Mouse (Mus musculus) erythroblast, embryonic 14.5 days (primary cell): ENCODE data around the gene Tmem246. TPM values are rescaled to one million over a fixed set of nuclear protein-coding genes. Genes with fewer than 3 reads are reported as not detected.

Source experiments
- H3K27me3 ChIP-seq: 2 replicates; pipeline ENCODE4 v1.6.1; 2012; ENCODE audit warnings: inconsistent platforms; ENCODE audit not compliant: control insufficient read depth
- H3K36me3 ChIP-seq: 2 replicates; pipeline ENCODE4 v1.6.1; 2012; ENCODE audit warnings: mild to moderate bottlenecking, inconsistent platforms; ENCODE audit not compliant: control insufficient read depth
- H3K4me1 ChIP-seq: 2 replicates; pipeline ENCODE4 v1.6.1; 2012; ENCODE audit warnings: inconsistent platforms; ENCODE audit not compliant: control insufficient read depth
- H3K4me3 ChIP-seq: replicated peaks from 2 replicates; pipeline ENCODE3; 2012; ENCODE audit warnings: moderate library complexity, mild to moderate bottlenecking, inconsistent platforms
- H3K9me3 ChIP-seq: 2 replicates; pipeline ENCODE4 v1.6.1; 2012; ENCODE audit warnings: low read length, inconsistent platforms, mixed read lengths; ENCODE audit not compliant: control insufficient read depth
- GATA1 ChIP-seq: IDR thresholded peaks from 2 replicates; pipeline ENCODE4 v1.6.1; 2012; ENCODE audit warnings: low read length, inconsistent platforms, mixed read lengths
- TAL1 ChIP-seq: IDR thresholded peaks from 3 replicates; pipeline ENCODE4 v1.6.1; 2012; ENCODE audit warnings: low read length, inconsistent platforms, mixed read lengths
- polyA plus RNA-seq: library from polyadenylated mRNA; stranded (reverse); fragments of >175 nt; gene quantifications from 2 replicates; pipeline ENCODE4 v1.2.3, GENCODE M21; 2012

Tmem246 gene
- polyA plus RNA-seq, 1 experiment = 0.20 TPM

DNA sequence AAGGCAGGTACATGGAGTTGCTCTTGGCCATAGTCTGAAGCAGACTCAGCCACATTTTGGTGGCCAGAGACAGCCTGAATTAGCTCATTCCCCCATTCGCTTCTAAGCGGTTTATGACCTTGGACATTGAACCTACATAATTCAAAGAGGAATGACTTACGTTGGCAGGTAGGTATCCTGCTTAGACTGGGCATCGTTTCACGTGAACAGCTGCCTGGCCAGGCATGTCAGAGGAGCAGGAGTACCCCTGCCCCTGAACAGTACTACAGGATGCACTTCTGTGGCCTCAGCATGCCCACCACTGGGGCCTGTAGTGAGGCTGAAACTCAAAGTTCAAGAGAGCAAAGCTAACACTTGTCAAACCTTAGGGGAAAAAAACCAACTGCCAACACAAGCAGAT lies 44.3 kb downstream of the Tmem246 start:
- no peak overlapping the region for H3K4me3 ChIP-seq
- no peaks in the 10 kb centered on the region for H3K36me3 ChIP-seq
- no peaks in the 10 kb centered on the region for H3K4me1 ChIP-seq
- no peaks in the 10 kb centered on the region for H3K27me3 ChIP-seq
- TF ChIP-seq GATA1 (no peak), TAL1 (no peak)
- H3K9me3 ChIP-seq = no peaks in the 10 kb centered on the region

DNA sequence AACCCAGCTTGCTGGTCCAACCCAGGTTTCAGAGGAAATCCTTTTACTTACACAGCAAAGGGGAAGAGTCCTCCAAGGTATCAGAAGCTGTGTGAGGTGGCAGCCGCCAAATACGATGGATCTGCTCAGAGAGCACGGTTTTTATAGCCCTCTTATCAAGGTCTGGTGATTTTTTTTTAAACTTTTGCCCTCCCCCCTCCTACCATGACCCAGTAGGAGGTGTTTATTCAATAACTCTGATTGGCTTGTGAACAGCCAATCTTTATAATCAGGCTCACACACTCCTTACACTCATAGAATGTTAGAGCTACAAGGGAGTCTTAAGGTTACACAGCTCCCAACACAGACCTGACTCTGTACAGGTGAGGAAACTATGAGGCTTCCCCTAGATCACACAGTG lies 48.3 kb downstream of the Tmem246 start, which contains the start of gene Aldob:
Aldob (minus strand) TSS at position 164 of the 400 bp plus-strand sequence.
- Histone ChIP-seq H3K27me3 (no peaks in the 10 kb centered on the region), H3K4me1 (no peaks in the 10 kb centered on the region), H3K9me3 (no peaks in the 10 kb centered on the region), H3K36me3 (no peaks in the 10 kb centered on the region), H3K4me3 (peak within 1 kb of the TSS; percentile 45)
- no peak for TF ChIP-seq GATA1
- no peak for TF ChIP-seq TAL1

DNA sequence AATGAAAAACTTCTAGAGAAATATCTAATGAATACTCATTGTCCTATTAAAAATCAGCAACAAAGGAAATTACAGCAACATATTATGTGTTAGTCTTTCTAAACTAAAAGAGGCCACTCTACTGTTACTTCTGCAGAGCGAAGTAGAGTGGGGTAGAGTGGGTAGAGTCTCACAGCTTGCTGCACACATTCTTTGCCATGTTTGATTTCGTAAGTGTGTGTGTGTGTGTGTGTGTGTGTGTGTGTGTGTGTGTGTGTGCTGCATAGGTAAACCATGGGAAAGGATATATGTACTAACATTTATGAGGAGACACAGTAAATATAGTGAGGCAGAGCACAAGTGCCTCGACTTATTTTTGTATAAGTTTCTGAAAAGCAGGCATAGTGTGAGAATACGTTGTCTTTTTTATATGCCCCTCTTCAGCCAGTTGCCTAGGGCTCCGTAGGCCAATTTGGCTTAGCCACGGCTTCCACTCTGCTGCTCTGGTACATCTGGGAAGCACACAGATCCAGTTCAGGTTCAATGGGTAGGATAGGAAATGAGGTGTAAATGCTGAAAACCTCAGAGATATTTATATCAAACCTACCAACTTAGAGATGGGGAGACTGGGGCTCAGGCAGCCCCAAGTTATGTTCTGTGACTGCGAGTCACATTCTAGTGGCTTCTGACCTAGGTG lies 50.0 kb downstream of the Tmem246 start:
- peak overlapping the region; percentile 45 for H3K4me3 ChIP-seq

DNA sequence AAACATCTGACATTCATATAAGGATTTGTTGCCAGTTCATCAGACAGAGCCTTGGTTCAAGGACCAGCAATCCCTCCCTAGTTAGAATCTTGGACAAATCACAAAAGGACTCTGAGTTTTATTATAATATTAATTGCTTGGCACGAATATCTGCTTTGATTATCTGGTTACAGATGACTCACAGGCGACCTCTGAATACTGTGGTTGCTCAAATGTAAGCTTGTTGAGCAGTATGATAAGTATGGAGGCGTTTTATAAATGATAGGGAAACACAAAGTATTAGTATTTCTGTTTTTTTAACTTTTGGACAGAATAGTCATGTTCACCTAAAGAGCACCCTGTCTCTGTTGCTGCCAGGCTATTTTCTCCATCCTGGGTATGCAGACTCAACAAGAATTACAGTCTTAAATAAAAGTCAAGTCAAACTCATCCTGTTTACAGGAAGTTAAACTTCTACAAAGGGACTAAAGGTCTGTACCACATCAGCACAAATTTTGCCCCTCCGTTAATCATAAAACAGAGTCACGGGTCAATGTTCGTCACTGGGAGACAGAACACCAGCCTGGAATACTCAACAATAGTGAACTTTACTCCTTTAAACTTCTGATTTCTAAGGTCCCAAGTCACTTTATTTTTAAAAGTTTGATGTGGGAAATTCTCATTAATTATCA lies 50.7 kb downstream of the Tmem246 start:
- no peaks in the 10 kb centered on the region for H3K9me3 ChIP-seq
- TF ChIP-seq GATA1 (no peak), TAL1 (no peak)
- H3K27me3 ChIP-seq = no peaks in the 10 kb centered on the region
- no peak overlapping the region for H3K4me3 ChIP-seq
- no peaks in the 10 kb centered on the region for H3K4me1 ChIP-seq
- H3K36me3 ChIP-seq = no peaks in the 10 kb centered on the region; the same call in 1 of the 2 replicates

More for the DNA sequence above, 50.0 kb downstream of the Tmem246 start:
- H3K27me3 ChIP-seq = no peaks in the 10 kb centered on the region
- H3K4me1 ChIP-seq = no peaks in the 10 kb centered on the region
- TF ChIP-seq GATA1 (no peak), TAL1 (no peak)
- no peaks in the 10 kb centered on the region; the same call in 1 of the 2 replicates for H3K36me3 ChIP-seq
- no peaks in the 10 kb centered on the region for H3K9me3 ChIP-seq

DNA sequence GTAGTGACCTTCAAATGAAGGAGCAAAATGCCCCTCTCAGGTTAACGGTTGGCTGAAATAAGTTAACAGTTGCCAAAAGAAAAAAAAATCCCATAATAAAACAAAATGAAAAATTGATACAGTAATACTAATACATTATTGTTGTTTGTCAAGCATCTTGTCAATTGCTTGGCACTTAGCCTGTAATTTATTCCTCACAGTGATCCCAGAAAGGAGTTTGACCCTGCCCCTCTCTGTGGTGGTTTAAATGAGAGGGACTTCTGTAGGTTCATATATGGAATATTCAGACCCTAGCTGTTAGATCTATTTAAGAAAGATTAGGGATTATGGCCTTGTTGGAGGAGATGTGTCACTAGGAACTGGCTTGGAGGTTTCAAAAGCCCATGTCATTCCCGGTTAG lies 51.6 kb downstream of the Tmem246 start:
- no peaks in the 10 kb centered on the region for H3K9me3 ChIP-seq
- TF ChIP-seq TAL1 (no peak), GATA1 (no peak)
- H3K4me3 ChIP-seq = no peak overlapping the region
- H3K36me3 ChIP-seq = no peaks in the 10 kb centered on the region; the same call in 1 of the 2 replicates
- H3K27me3 ChIP-seq = no peaks in the 10 kb centered on the region
- no peaks in the 10 kb centered on the region for H3K4me1 ChIP-seq

DNA sequence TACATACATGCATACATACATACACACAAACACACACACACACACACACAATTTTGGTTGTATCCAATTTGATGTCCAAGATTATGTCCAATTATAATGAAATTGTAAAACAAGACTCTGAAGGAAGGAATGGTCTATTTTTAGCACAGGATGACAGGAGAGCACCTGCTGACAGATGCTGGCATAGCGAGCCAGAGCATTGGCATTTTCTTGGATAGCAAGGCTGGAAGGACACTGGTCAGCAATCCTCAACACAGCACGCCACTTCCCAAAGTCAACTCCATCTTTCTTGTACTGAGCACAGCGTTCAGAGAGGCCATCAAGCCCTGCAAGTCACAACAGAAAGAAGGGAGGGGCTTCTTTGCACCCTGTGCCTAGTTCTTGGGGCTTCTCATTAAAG lies 56.7 kb downstream of the Tmem246 start:
- no peak overlapping the region for H3K4me3 ChIP-seq
- no peaks in the 10 kb centered on the region for H3K4me1 ChIP-seq
- no peaks in the 10 kb centered on the region; the same call in 1 of the 2 replicates for H3K36me3 ChIP-seq
- H3K27me3 ChIP-seq = no peaks in the 10 kb centered on the region
- TF ChIP-seq TAL1 (no peak), GATA1 (no peak)
- H3K9me3 ChIP-seq = no peaks in the 10 kb centered on the region

DNA sequence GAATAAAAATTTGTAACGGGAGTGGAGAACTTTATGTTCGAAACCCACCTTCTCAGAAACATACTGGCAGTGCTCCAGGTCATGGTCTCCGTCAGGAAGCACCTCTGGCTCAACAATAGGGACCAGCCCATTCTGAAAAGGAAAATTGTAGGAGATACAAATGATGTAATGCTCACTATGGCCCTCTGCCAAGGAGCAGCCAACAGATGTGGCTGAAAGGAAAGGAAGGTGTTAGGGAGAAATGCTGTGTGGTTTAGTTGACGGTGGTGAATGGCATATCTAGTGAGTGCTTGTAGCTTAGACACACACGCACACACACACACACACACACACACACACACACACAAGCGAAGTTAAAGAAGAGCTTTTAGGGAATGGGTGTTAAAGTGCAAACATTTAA lies 58.0 kb downstream of the Tmem246 start:
- H3K4me3 ChIP-seq = no peak overlapping the region
- TF ChIP-seq TAL1 (no peak), GATA1 (no peak)
- no peaks in the 10 kb centered on the region; the same call in 1 of the 2 replicates for H3K36me3 ChIP-seq
- H3K9me3 ChIP-seq = no peaks in the 10 kb centered on the region
- H3K4me1 ChIP-seq = no peaks in the 10 kb centered on the region
- H3K27me3 ChIP-seq = no peaks in the 10 kb centered on the region

DNA sequence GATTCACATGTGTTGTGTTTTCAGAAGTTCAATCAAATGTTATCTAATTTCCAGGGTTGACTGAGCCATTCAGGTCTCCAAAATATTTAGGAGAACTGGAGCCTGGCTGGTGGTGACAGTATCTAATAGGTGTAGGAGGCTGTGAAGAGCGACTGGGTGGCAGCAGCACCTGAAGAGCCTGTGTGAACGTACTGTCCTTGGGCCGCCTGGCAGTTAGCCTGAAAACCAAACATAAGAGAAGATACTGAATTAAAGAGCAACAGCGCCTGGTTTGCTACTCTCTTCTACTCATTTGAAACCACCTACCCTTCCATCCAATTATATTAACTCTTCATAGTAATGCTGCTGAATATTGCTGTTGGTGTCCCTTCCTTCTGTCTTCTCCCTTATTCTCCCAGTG lies 61.0 kb downstream of the Tmem246 start:
- Histone ChIP-seq H3K36me3 (peaks cover 2% of the 10 kb centered on the region; the same call in 1 of the 2 replicates), H3K27me3 (no peaks in the 10 kb centered on the region), H3K9me3 (no peaks in the 10 kb centered on the region), H3K4me3 (no peak overlapping the region), H3K4me1 (no peaks in the 10 kb centered on the region)
- no peak for TF ChIP-seq TAL1
- no peak for TF ChIP-seq GATA1

DNA sequence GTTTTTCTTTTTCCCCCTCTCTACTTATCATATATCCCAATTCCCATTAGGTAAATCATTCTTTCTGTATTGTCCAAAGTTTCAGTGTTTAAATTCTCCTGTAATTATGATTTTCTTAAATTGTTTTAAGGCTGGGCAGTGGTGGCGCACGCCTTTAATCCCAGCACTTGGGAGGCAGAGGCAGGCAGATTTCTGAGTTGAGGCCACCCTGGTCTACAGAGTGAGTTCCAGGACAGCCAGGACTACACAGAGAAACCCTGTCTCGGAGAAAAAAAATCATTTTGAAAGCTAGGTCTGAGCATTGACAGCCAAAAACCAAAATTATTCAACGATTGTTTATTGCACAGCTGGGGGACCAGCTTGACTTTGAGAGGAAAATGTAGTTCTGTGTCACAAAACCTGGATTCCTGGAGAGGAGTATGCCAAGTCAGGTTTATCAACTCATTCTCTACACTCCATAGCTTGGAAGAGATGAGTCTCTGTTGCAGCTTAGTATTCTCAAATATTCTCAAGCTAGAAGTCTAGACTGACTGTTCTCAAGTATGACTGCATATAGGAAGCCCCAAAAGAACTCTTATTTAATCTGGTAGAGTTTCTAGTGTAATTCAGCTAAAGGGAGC lies 61.9 kb downstream of the Tmem246 start:
- TF ChIP-seq GATA1 (no peak), TAL1 (no peak)
- Histone ChIP-seq H3K36me3 (peaks cover 2% of the 10 kb centered on the region; the same call in 1 of the 2 replicates), H3K4me3 (no peak overlapping the region), H3K27me3 (no peaks in the 10 kb centered on the region), H3K4me1 (no peaks in the 10 kb centered on the region), H3K9me3 (no peaks in the 10 kb centered on the region)
